Mouse (Mus musculus): ENCODE measurements around the gene Rdh16.
"Not testable (repeated sequence)": the region's sequence is repeated elsewhere in the genome, so short reads cannot be mapped to it uniquely, and the experiment has no call there.

Gene Rdh16

GRCm38 (mm10) chr10:127800891-127801290, at the start of gene Rdh16:
Gene Rdh16 (plus strand): TSS chr10:127801152.
- no peak for DNase-seq

- no peak for DNase-seq
Measured at GRCm38 (mm10) chr10:127751548-127751947, 49.4 kb upstream of the Rdh16 start, which contains the start of gene Gpr182. Gene Gpr182 (minus strand): TSS chr10:127751732.

GRCm38 (mm10) chr10:127754566-127755166, 46.3 kb upstream of the Rdh16 start:
- no peak for DNase-seq

- no peak for DNase-seq
Measured at GRCm38 (mm10) chr10:127755246-127755645, 45.7 kb upstream of the Rdh16 start.

GRCm38 (mm10) chr10:127755770-127756468, 45.0 kb upstream of the Rdh16 start:
- no peak for DNase-seq

- DNase-seq, result no peak
Measured at GRCm38 (mm10) chr10:127759181-127760110, 41.5 kb upstream of the Rdh16 start, which contains the start of the genes Rdh1 and Rdh16f1. Gene Rdh1 (plus strand): TSS chr10:127759721. Gene Rdh16f1 (plus strand): TSS chr10:127759787.

- DNase-seq, result not testable (repeated sequence)
Measured at GRCm38 (mm10) chr10:127762926-127763325, 38.0 kb upstream of the Rdh16 start.

GRCm38 (mm10) chr10:127763914-127764680, 36.9 kb upstream of the Rdh16 start:
- no peak for DNase-seq

- DNase-seq, result no peak
Measured at GRCm38 (mm10) chr10:127766564-127766963, 34.4 kb upstream of the Rdh16 start.

GRCm38 (mm10) chr10:127776011-127776410, 24.9 kb upstream of the Rdh16 start, which contains the start of gene Rdh9:
Gene Rdh9 (plus strand): TSS chr10:127776386.
- no peak for DNase-seq

GRCm38 (mm10) chr10:127782321-127782720, 18.6 kb upstream of the Rdh16 start:
- DNase-seq, result not testable (repeated sequence)

- not testable (repeated sequence) for DNase-seq
Measured at GRCm38 (mm10) chr10:127785411-127785810, 15.5 kb upstream of the Rdh16 start.

- no peak for DNase-seq
Measured at GRCm38 (mm10) chr10:127799295-127799694, 1.7 kb upstream of the Rdh16 start.

GRCm38 (mm10) chr10:127801612-127802011, 660 bp downstream of the Rdh16 start:
- no peak for DNase-seq

- DNase-seq, result no peak
Measured at GRCm38 (mm10) chr10:127802236-127802635, 1.3 kb downstream of the Rdh16 start.

- DNase-seq, result no peak
Measured at GRCm38 (mm10) chr10:127804416-127804815, 3.5 kb downstream of the Rdh16 start.

GRCm38 (mm10) chr10:127815888-127816287, 14.9 kb downstream of the Rdh16 start:
- DNase-seq, result no peak

- DNase-seq, result not testable (repeated sequence)
Measured at GRCm38 (mm10) chr10:127817268-127817910, 16.4 kb downstream of the Rdh16 start.

GRCm38 (mm10) chr10:127821806-127822205, 20.9 kb downstream of the Rdh16 start:
- not testable (repeated sequence) for DNase-seq

- DNase-seq, result no peak
Measured at GRCm38 (mm10) chr10:127825386-127825785, 24.4 kb downstream of the Rdh16 start.

GRCm38 (mm10) chr10:127829121-127829520, 28.2 kb downstream of the Rdh16 start:
- no peak for DNase-seq

- DNase-seq, result not testable (repeated sequence)
Measured at GRCm38 (mm10) chr10:127834186-127834585, 33.2 kb downstream of the Rdh16 start.

Measured in layer of hippocampus, adult 9-11 months (tissue).